Mouse (Mus musculus) gonadal fat pad, adult 2 months (tissue): Measurements from ENCODE around the gene Sdhaf4. TPM values are rescaled to one million over a fixed set of nuclear protein-coding genes. Genes with fewer than 3 reads are reported as not detected.

Source experiments
- DNase-seq: peaks from one replicate; pipeline ENCODE4 v3.0.0-alpha.2; 2012; ENCODE audit warnings: low read depth
- polyA plus RNA-seq: library from polyadenylated mRNA; depleted of rRNA; stranded (reverse); fragments of >200 nt; gene quantifications from 2 replicates; pipeline ENCODE4 v1.2.3, GENCODE M21; 2012; rRNA removed

Gene Sdhaf4
- polyA plus RNA-seq, 1 experiment = 20.4 TPM

GRCm38 (mm10) chr1:23955539-23955938, 49.9 kb downstream of the Sdhaf4 start:
- no peak for DNase-seq

GRCm38 (mm10) chr1:23953921-23954320, 51.5 kb downstream of the Sdhaf4 start:
- no peak for DNase-seq

- no peak for DNase-seq
Measured at GRCm38 (mm10) chr1:23948778-23949699, 56.4 kb downstream of the Sdhaf4 start.

GRCm38 (mm10) chr1:23948290-23948689, 57.2 kb downstream of the Sdhaf4 start:
- no peak for DNase-seq

Other genes with a start within 250 kb of the Sdhaf4 start
- gene B3gat2, start 243.9 kb downstream of the Sdhaf4 start, polyA plus RNA-seq = 0.03 and 0.04 TPM in 2 replicates
- 40.6 and 56.7 TPM in 2 replicates for gene Smap1, start 83.3 kb downstream of the Sdhaf4 start, polyA plus RNA-seq
- gene Fam135a, start 94.7 kb upstream of the Sdhaf4 start, polyA plus RNA-seq = 6.9 and 7.1 TPM in 2 replicates
- gene Col9a1, start 172.0 kb upstream of the Sdhaf4 start, polyA plus RNA-seq = 0.16 and 0.20 TPM in 2 replicates